Mouse (Mus musculus) G1E (cell line): ENCODE measurements at regions not wholly inside any gene's neighbourhood (a gene's known extent, or its start where the extent isn't known, plus 50 kb on each side); places are given as distances from the start of the nearest gene placed in this dataset.

Experiments used
- CTCF ChIP-seq: IDR thresholded peaks from 2 replicates; pipeline ENCODE4 v1.5.1; 2012; ENCODE audit warnings: low read depth, low read length, inconsistent platforms, mixed read lengths
- GATA1 ChIP-seq: IDR thresholded peaks from 2 replicates; pipeline ENCODE4 v1.6.1; 2012; ENCODE audit warnings: borderline replicate concordance, low read length, inconsistent platforms, mixed read lengths
- GATA2 ChIP-seq: IDR thresholded peaks from 2 replicates; pipeline ENCODE4 v1.6.1; 2012; ENCODE audit warnings: low read depth, low read length, inconsistent platforms, borderline replicate concordance
- POLR2AphosphoS5 ChIP-seq: IDR thresholded peaks from 2 replicates; pipeline ENCODE4 v1.6.1; 2012; ENCODE audit warnings: low read depth, low read length, inconsistent platforms; ENCODE audit not compliant: insufficient replicate concordance
- TAL1 ChIP-seq: conservative IDR thresholded peaks from 2 replicates; pipeline ENCODE4 v1.6.1; 2012; ENCODE audit warnings: low read depth, low read length, inconsistent platforms, mixed read lengths

DNA sequence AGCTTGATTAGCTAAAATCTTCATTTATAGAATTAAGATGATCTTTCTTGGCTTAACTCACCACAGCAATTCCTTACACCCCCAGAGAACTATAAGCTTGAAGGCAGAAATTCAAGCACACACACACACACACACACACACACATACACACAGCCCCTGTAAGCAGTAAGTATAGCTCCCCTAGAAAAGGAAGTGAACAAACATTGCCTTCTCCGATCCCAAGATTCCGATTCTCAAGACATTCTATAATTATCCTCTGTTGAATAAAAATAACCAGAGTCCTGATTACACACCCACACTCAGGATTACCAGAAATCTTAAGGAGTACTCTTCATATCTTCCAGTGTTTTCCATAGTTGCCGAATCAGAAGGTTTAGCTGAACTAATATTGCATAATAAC is 70.0 kb upstream of the Stmnd1 start:
- no peak for TF ChIP-seq CTCF
- no peak for TF ChIP-seq GATA1
- no peak for TF ChIP-seq TAL1
- TF ChIP-seq POLR2AphosphoS5: no peak
- no peak for TF ChIP-seq GATA2
